Mouse (Mus musculus): ENCODE data around the gene Gpx2.
A peak's percentile ranks its signal among the peaks of the same experiment; 100 is the strongest.
"Not testable (repeated sequence)": the region's sequence is repeated elsewhere in the genome, so short reads cannot be mapped to it uniquely, and the experiment has no call there.

Gpx2 gene

DNA sequence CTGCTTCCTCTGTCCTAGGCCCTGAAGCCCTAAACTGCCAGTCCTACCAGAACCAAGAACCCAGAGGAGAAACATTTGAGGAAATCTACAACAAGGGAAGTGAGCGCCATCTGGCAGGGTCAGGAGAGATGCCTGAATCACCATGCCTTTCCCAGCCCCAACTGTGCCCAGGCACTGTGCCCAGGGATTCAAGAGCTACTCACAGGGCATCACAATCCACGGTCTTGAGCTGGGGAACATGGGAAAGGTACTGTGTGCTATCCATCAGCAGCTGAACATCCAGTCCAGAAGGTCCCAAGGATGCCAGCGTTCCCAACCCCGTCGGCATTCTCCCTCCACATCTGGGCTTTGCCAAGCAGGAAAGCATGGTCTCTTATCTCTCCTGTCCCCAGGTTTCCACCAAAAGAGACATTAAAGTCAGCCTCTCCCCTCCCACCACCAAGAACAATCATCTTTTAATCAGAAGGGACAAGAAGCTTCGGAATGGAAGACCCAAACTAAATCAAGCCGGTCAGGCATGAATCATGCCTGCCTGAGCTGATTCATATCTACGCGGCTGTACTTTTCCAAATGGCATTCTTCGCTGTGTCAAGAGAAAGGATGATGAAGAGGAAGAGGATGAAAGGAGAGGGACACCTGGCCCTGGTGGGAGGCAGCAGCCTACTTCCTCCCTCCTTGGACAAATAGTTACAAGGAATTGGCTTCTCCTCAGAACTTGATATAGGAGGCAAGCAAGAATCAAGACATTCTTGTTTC lies 9.9 kb upstream of the Gpx2 start:
- DNase-seq (ENCODE audit: low read depth in 2 of 2, low spot score in 2 of 2) = no peak

GRCm38 (mm10) chr12:76803700-76804252 lies 8.4 kb upstream of the Gpx2 start:
- DNase-seq (ENCODE audit: low read depth in 2 of 2, low spot score in 2 of 2) = peak; percentile 16 to 47

DNA sequence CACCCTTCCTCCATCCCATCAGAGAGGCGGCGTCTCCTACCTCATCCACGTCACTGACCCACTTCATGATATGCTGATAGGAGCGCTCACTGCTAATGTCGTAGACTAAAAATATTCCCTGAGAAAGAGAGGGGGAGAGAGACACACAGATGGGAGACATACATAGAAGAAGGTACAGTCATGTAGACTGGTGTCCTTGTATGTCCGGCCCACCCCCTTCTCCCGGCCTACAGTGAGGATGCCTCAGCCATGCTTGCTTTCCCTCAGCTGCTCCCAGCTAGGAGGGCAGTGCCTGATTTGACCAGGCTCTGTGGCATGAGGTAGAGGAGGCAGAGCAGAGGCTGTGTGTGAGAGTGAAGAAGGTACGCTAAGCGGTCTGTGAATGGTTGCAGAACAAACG lies 7.7 kb upstream of the Gpx2 start:
- DNase-seq (ENCODE audit: low read depth in 2 of 2, low spot score in 2 of 2) = no peak

DNA sequence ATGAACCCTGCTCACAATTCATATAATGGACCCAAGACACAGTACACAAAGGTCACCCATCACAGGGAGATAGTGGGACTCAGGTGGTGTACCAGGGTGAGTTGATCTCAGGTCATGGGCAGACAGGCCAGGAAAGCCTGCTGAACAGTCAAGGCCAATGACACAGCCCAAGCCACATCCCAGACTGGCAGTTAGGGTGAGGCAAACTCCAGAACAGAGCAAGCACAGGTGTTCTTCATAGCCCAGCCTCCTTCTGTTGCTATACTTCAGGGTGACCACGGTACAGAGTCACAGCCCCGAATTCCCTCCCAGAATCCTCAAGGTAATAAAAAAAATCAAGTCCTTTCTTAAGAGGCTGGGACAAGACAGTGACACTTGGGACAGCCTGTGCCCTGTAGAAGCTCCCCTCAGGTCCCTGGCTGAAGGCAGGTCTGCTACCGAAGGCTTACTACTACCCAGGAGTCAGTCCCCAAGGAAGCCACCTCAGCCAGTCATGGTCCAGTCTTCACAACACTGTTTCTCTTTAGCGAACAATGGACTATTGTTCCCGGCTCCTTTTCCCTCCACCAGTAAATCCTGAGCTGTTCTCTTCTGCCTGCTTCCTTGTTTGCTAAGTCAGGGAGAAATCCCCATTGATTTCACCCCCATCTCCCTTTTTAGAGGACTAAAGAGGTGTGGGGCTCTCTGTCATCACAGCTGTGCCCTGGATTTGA lies 2.8 kb upstream of the Gpx2 start:
- DNase-seq (ENCODE audit: low read depth in 2 of 2, low spot score in 2 of 2) = no peak

GRCm38 (mm10) chr12:76796938-76797539 lies 1.7 kb upstream of the Gpx2 start:
- DNase-seq (ENCODE audit: low read depth in 2 of 2, low spot score in 2 of 2) = no peak

DNA sequence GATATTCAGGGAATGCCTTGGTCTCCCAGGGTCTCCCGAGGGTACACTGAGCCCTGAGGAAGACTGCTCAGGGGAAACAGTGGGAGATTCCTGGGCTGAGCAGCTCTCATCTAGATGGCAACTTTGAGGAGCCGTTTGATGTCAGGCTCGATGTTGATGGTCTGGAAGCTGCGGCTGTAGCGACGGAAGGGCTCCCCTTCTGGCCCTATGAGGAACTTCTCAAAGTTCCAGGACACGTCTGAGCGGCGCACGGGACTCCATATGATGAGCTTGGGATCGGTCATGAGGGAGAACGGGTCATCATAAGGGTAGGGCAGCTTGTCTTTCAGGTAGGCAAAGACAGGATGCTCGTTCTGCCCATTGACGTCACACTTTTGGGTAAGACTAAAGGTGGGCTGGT lies 2.8 kb downstream of the Gpx2 start:
- DNase-seq (ENCODE audit: low read depth in 2 of 2, low spot score in 2 of 2) = not testable (repeated sequence)

DNA sequence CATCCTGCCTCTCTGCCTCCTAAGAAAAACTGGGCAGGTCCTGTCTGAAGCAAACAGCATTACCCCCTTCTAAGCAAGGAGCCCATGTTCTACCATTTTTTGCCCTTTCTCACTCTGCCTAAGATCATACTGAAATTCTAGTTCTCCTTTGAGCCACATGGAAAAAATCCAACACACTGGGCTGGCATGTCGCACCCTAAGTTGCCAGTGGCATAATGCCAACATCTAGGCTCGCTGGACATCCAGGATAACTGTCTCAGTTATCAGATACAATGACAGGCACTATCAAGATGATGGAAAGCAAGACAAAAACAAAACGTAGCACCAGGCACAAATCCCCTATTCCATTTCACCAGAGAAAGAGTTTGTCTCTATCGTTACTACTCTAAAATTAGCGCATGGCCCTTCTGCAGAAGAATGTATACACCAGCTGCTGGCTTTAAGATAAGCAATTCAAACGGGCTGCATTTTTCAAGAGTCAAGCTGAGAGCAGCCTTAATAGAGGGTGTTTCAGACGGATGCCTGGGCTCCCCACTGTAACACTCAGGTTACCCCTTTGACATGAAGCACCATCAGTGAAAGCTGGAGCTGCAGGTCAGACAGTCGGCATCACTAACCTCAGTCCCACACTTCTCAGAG lies 4.8 kb downstream of the Gpx2 start:
- no peak for DNase-seq (ENCODE audit: low read depth in 2 of 2, low spot score in 2 of 2)

DNA sequence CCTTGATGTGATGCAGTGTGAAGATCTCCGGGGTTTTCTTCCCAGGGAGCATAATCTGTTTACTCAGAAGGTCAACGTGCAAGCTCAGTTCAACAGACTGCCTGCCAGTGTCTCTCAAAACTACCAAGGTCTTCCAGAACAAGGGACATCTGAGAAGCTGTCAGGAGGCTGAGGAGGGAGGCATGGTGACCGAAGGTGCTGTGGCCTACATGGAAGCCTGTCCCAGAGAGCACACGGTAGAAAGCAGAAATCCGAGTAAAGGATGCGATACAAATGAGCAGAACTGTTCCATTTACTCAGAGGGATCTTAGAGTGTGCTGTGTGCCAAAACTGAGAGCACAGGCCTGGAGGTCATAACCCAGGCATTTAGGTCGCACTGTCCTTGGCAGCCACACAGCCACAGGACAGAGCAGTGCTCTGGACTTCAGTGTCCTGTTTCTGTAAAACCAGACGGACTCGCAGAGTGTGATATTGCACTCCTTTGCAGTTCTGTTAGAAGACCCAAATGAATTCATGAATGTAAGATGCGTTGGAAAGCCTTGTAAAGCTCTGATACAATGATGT lies 11.2 kb downstream of the Gpx2 start:
- no peak for DNase-seq (ENCODE audit: low read depth in 2 of 2, low spot score in 2 of 2)

- no peak for DNase-seq (ENCODE audit: low read depth in 2 of 2, low spot score in 2 of 2)
Measured at GRCm38 (mm10) chr12:76780639-76781468, 14.5 kb downstream of the Gpx2 start.

DNA sequence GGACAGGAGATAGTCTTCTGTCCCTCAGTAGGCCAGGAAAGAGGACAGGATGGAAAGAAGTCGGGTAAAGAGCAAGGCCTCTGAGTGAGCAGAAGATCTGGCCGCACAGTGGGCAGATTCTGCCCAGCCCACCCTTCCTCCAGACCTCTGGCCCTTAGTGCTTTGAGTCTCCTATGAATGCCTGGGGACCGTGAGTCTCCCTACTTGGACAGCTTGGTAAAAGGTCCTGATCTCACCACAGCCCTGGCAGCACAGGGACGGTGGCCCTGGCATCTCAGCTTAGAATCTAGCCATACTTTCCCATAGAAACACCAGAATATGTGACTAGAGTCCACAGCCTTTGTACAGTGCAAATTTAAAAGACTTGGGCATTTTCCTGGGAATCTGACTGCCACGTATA lies 15.4 kb downstream of the Gpx2 start:
- no peak for DNase-seq (ENCODE audit: low read depth in 2 of 2, low spot score in 2 of 2)

GRCm38 (mm10) chr12:76778305-76779083 lies 16.9 kb downstream of the Gpx2 start:
- peak; percentile 10 to 37 for DNase-seq (ENCODE audit: low read depth in 2 of 2, low spot score in 2 of 2)

DNA sequence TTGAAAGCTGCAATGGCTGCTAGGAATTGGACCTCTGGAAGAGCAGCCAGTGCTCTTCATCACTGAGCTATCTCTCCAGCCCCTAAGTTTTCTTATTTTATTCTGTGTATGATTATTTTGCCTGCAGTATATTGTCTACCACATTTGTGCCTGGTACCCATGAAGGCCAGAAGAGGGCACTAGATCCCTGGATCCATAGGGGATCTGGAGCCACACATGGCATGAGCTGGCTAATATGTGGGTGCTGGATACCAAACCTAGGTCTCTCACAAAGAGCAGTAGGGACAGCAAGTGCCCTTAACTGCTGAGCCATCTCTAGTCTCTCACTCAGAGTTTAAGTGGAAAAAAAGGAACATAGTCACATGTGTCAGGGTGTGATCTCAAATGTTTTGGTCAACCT lies 17.5 kb downstream of the Gpx2 start:
- no peak for DNase-seq (ENCODE audit: low read depth in 2 of 2, low spot score in 2 of 2)

DNA sequence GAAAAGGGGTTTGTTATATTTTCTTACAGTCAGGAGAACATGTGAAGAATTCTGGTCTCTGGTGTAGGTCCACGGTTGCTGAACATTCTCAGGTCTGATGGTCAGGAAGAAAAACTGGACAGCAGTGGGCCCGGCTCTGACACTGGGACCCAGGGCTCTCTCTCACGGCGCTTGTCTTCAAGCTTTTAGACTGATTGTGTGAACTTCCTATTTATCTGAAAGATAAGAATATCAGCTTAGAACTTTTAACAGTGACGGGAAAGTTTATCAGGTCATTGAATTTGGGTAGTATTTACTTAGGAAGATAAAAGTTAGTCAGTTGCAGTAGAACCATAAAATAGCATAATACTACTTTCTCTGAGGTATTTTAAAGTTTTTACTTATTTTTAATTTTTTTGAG lies 18.5 kb downstream of the Gpx2 start:
- no peak for DNase-seq (ENCODE audit: low read depth in 2 of 2, low spot score in 2 of 2)

DNA sequence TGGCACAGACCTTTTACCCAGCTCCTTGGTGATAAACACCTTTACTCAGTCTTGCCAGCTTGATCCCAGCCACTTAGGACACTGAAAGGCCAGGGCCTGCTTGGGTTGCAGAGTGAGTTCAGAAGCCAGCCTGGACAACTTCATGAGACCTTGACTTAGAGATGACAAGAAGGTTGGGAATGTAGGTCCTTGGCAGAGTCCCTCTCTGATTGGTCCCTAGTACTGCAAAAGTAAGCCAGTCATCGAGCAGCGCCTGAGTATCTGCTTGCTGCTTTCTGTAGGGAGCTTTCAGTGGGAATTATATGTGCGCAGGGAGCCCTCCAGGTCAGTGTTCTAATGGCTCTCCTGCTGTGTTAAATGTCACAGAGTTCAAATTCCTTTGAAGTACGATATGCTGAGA lies 20.2 kb downstream of the Gpx2 start:
- no peak for DNase-seq (ENCODE audit: low read depth in 2 of 2, low spot score in 2 of 2)

DNA sequence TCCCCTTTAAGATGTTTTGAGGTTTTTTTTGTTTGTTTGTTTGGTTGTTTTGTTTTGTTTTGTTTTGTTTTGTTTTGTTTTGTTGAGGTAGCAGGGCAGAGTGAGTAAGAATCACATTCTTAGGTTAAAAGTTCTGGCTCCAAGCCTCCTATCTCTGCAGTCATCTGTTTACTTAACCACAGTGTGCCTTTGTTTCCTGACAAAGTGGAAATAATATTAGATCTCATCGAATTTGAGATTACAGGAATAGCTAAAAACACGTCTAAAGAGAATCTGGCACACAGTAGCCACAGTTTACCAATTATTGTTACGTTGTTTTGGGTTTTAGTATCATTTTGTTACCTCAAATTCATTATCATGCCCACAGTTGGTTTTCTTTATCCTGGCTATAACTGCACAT lies 20.7 kb downstream of the Gpx2 start:
- DNase-seq (ENCODE audit: low read depth in 2 of 2, low spot score in 2 of 2) = no peak

DNA sequence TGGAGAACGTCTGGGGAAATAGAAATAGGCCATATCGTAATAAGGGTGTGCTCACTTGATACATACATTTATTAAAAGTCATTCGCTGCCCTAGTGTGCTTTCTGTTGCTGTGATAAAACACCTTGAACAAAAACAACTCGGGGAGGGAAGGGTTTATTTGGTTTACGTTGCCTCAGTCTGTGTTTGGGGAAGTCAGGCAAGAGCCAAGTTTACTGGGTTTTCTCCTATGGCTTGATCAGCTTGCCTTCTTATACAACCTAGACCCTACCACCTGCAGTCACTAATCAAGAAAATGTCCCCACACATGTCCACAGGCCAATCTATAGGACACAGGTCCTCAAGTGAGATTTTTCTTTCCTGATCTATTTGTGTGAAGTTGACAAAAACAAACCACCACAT lies 23.8 kb downstream of the Gpx2 start:
- no peak for DNase-seq (ENCODE audit: low read depth in 2 of 2, low spot score in 2 of 2)

- no peak for DNase-seq (ENCODE audit: low read depth in 2 of 2, low spot score in 2 of 2)
Measured at GRCm38 (mm10) chr12:76770841-76771500, 24.4 kb downstream of the Gpx2 start.

- DNase-seq (ENCODE audit: low read depth in 2 of 2, low spot score in 2 of 2) = no peak
Measured at GRCm38 (mm10) chr12:76765901-76766630, 29.3 kb downstream of the Gpx2 start.
